Mouse (Mus musculus) c-Kit-negative CD71-positive TER-119-positive erythroid progenitor cells, embryonic 14.5 days (primary cell): ENCODE data around the gene Csf2rb2.
"Not testable (repeated sequence)": the region's sequence is repeated elsewhere in the genome, so short reads cannot be mapped to it uniquely, and the experiment has no call there.

Experiments used
- DNase-seq: peaks from one replicate; pipeline ENCODE4 v3.0.0-alpha.2; 2013; ENCODE audit warnings: low read depth, low spot score

The Csf2rb2 gene

GRCm38 (mm10) chr15:78305341-78305933 lies at the start of gene Csf2rb2:
Gene Csf2rb2, minus strand, starts transcription at chr15:78305721.
- no peak for DNase-seq

- peak; percentile 13 for DNase-seq
Observed at GRCm38 (mm10) chr15:78354958-78355357, 49.4 kb upstream of the Csf2rb2 start.

GRCm38 (mm10) chr15:78351586-78352165 lies 46.2 kb upstream of the Csf2rb2 start:
- DNase-seq = no peak

GRCm38 (mm10) chr15:78344567-78344966 lies 39.0 kb upstream of the Csf2rb2 start:
- no peak for DNase-seq

- no peak for DNase-seq
Observed at GRCm38 (mm10) chr15:78343683-78344082, 38.2 kb upstream of the Csf2rb2 start.

GRCm38 (mm10) chr15:78340919-78341318 lies 35.4 kb upstream of the Csf2rb2 start:
- not testable (repeated sequence) for DNase-seq

GRCm38 (mm10) chr15:78339627-78340423 lies 34.3 kb upstream of the Csf2rb2 start:
- peak; percentile 9 for DNase-seq

GRCm38 (mm10) chr15:78334380-78334779 lies 28.9 kb upstream of the Csf2rb2 start:
- no peak for DNase-seq

- no peak for DNase-seq
Observed at GRCm38 (mm10) chr15:78332981-78333380, 27.5 kb upstream of the Csf2rb2 start.

- DNase-seq = no peak
Observed at GRCm38 (mm10) chr15:78331523-78332340, 26.2 kb upstream of the Csf2rb2 start.

GRCm38 (mm10) chr15:78330706-78331105 lies 25.2 kb upstream of the Csf2rb2 start:
- DNase-seq = no peak

GRCm38 (mm10) chr15:78329972-78330371 lies 24.5 kb upstream of the Csf2rb2 start:
- not testable (repeated sequence) for DNase-seq

GRCm38 (mm10) chr15:78328520-78329097 lies 23.1 kb upstream of the Csf2rb2 start:
- no peak for DNase-seq

- not testable (repeated sequence) for DNase-seq
Observed at GRCm38 (mm10) chr15:78327753-78328341, 22.3 kb upstream of the Csf2rb2 start.

GRCm38 (mm10) chr15:78326747-78327146 lies 21.2 kb upstream of the Csf2rb2 start:
- DNase-seq = no peak

- DNase-seq = no peak
Observed at GRCm38 (mm10) chr15:78325671-78326339, 20.3 kb upstream of the Csf2rb2 start, which contains the start of gene Csf2rb. Gene Csf2rb, plus strand, starts transcription at chr15:78325752.

- no peak for DNase-seq
Observed at GRCm38 (mm10) chr15:78324294-78324693, 18.8 kb upstream of the Csf2rb2 start.

GRCm38 (mm10) chr15:78323366-78323765 lies 17.8 kb upstream of the Csf2rb2 start:
- DNase-seq = no peak

- no peak for DNase-seq
Observed at GRCm38 (mm10) chr15:78320825-78321496, 15.4 kb upstream of the Csf2rb2 start.
